Mouse (Mus musculus): Measurements from ENCODE around the gene Myl6. TPM values are rescaled to one million over a fixed set of nuclear protein-coding genes. Genes with fewer than 3 reads are reported as not detected.

Myl6 gene
- total and polyA plus RNA-seq, 3 experiments, result 366 to 560 (median 555) TPM

GRCm38 (mm10) chr10:128486370-128486769, 7.6 kb downstream of the Myl6 start:
- Histone ChIP-seq H3K9ac (ENCODE audit: insufficient read depth, low read depth) (no peak overlapping the region), H3K4me3 (replicated peaks in 1 of 3; ENCODE audit: low read depth in 2 of 3, low read length in 2 of 3, poor library complexity in 1 of 3) (no peak overlapping the region), H3K4me2 (ENCODE audit: insufficient read depth, low read depth, poor library complexity, severe bottlenecking) (no peak overlapping the region), H3K36me3 (replicated peaks in 1 of 2; ENCODE audit: control insufficient read depth in 1 of 2, insufficient read depth in 1 of 2, low read length in 1 of 2) (peaks cover 81 to 86% of the 10 kb centered on the region in 2 experiments), H3K9me3 (replicated peaks; ENCODE audit: low read length) (no peaks in the 10 kb centered on the region), H3K79me2 (replicated peaks; ENCODE audit: control insufficient read depth, extremely low read depth, insufficient read depth, poor library complexity, severe bottlenecking) (0 out of 2 replicates have a peak, but pooled peaks cover 3% of the 10 kb centered on the region), H3K4me1 (ENCODE audit: control insufficient read depth in 1 of 2, insufficient read depth in 2 of 2) (peaks cover 0 to under 1% of the 10 kb centered on the region in 2 experiments; a peak in 1 of 4 replicates), H3K27ac (ENCODE audit: insufficient read depth, low read depth) (no peak overlapping the region), H3K27me3 (replicated peaks) (no peaks in the 10 kb centered on the region)
- in situ Hi-C loops (cut with MboI; ENCODE audit: low pct_ligation_motif_present, low pct_unique_long_range_greater_than_20kb, low sequenced_read_pairs) (no loop called here), dilution Hi-C loops (cut with MboI; ENCODE audit: extremely low pct_ligation_motif_present, extremely low pct_unique_long_range_greater_than_20kb, low sequenced_read_pairs) (no loop called here)
- no peak for DNase-seq (ENCODE audit: extremely low read depth)
- no peak for TF ChIP-seq ETS1 (conservative IDR thresholded peaks at IDR 0.05; ENCODE audit: low read depth, low read length)
- no peak for TF ChIP-seq MAZ (IDR thresholded peaks at IDR 0.05; ENCODE audit: low read depth, low read length)
- no peak for TF ChIP-seq CHD2 (IDR thresholded peaks at IDR 0.05; ENCODE audit: low read length)

- no peaks in the 10 kb centered on the region for H3K27me3 ChIP-seq (replicated peaks)
- no peak overlapping the region for H3K9ac ChIP-seq (ENCODE audit: insufficient read depth, low read depth)
- H3K79me2 ChIP-seq (replicated peaks; ENCODE audit: control insufficient read depth, extremely low read depth, insufficient read depth, poor library complexity, severe bottlenecking), result no peaks in the 10 kb centered on the region
- no peak for DNase-seq (ENCODE audit: extremely low read depth)
- TF ChIP-seq MAX (IDR thresholded peaks at IDR 0.05; ENCODE audit: low read length), result no peak
- no peak for TF ChIP-seq USF1 (IDR thresholded peaks at IDR 0.05; ENCODE audit: low read depth, low read length)
- TF ChIP-seq RCOR1 (conservative IDR thresholded peaks at IDR 0.05; ENCODE audit: low read depth, low read length), result no peak
- TF ChIP-seq UBTF (IDR thresholded peaks at IDR 0.05; ENCODE audit: low read depth, low read length), result no peak
- no peak for TF ChIP-seq TBP (conservative IDR thresholded peaks at IDR 0.05; ENCODE audit: low read depth, low read length)
- no peak for TF ChIP-seq CTCF (conservative IDR thresholded peaks at IDR 0.05 in 1 of 2, IDR thresholded peaks at IDR 0.05 in 1 of 2; ENCODE audit: low read depth in 2 of 2, low read length in 2 of 2)
- no peak for TF ChIP-seq ZKSCAN1 (IDR thresholded peaks at IDR 0.05; ENCODE audit: borderline replicate concordance, low read depth, low read length)
- no peak for TF ChIP-seq EP300 (IDR thresholded peaks at IDR 0.05; ENCODE audit: low read length)
- no peak for TF ChIP-seq POLR2AphosphoS2 (IDR thresholded peaks at IDR 0.05; ENCODE audit: low read depth, low read length)
- TF ChIP-seq ZC3H11A (IDR thresholded peaks at IDR 0.05; ENCODE audit: low read depth, low read length), result no peak
- TF ChIP-seq HCFC1 (IDR thresholded peaks at IDR 0.05; ENCODE audit: low read depth, low read length), result no peak
- TF ChIP-seq ZMIZ1 (IDR thresholded peaks at IDR 0.05; ENCODE audit: low read depth, low read length), result no peak
- no peak for TF ChIP-seq USF2 (conservative IDR thresholded peaks at IDR 0.05; ENCODE audit: low read depth, low read length)
- TF ChIP-seq CHD2 (IDR thresholded peaks at IDR 0.05; ENCODE audit: low read length), result no peak
- TF ChIP-seq POLR2A (IDR thresholded peaks at IDR 0.05; ENCODE audit: low read depth, low read length), result no peak
- no peak for TF ChIP-seq NRF1 (IDR thresholded peaks at IDR 0.05; ENCODE audit: low read depth, low read length)
- no peak for TF ChIP-seq PAX5 (IDR thresholded peaks at IDR 0.05; ENCODE audit: low read length)
- TF ChIP-seq MXI1 (IDR thresholded peaks at IDR 0.05; ENCODE audit: low read depth, low read length), result no peak
- no peak for TF ChIP-seq RAD21 (IDR thresholded peaks at IDR 0.05; ENCODE audit: low read depth, low read length)
- no peak for TF ChIP-seq MYC (IDR thresholded peaks at IDR 0.05; ENCODE audit: low read depth, low read length)
- no peak overlapping the region for H3K4me3 ChIP-seq (replicated peaks in 1 of 3; ENCODE audit: low read depth in 2 of 3, low read length in 2 of 3, poor library complexity in 1 of 3)
- no peak overlapping the region for H3K4me2 ChIP-seq (ENCODE audit: insufficient read depth, low read depth, poor library complexity, severe bottlenecking)
- peaks cover 53 to 85% of the 10 kb centered on the region in 2 experiments for H3K36me3 ChIP-seq (replicated peaks in 1 of 2; ENCODE audit: control insufficient read depth in 1 of 2, insufficient read depth in 1 of 2, low read length in 1 of 2)
- dilution Hi-C loops (cut with MboI; ENCODE audit: extremely low pct_ligation_motif_present, extremely low pct_unique_long_range_greater_than_20kb, low sequenced_read_pairs) (no loop called here), in situ Hi-C loops (cut with MboI; ENCODE audit: low pct_ligation_motif_present, low pct_unique_long_range_greater_than_20kb, low sequenced_read_pairs) (no loop called here)
- H3K9me3 ChIP-seq (replicated peaks; ENCODE audit: low read length), result no peaks in the 10 kb centered on the region
- H3K27ac ChIP-seq (ENCODE audit: insufficient read depth, low read depth), result no peak overlapping the region
- no peaks in the 10 kb centered on the region for H3K4me1 ChIP-seq (ENCODE audit: control insufficient read depth in 1 of 2, insufficient read depth in 2 of 2)
Observed at GRCm38 (mm10) chr10:128474366-128474765, 19.6 kb downstream of the Myl6 start.

All from CH12.LX (cell line).